Mouse (Mus musculus) embryonic fibroblast, embryonic 13.5 days (primary cell): ENCODE data around the gene Arv1.

Experiments
- CTCF ChIP-seq: IDR thresholded peaks from 2 replicates; pipeline ENCODE4 v1.5.1; 2011; ENCODE audit warnings: mild to moderate bottlenecking, control low read depth, low read length, moderate library complexity, borderline replicate concordance; ENCODE audit not compliant: insufficient read depth
- POLR2A ChIP-seq: IDR thresholded peaks from 2 replicates; pipeline ENCODE4 v1.6.1; 2011; ENCODE audit warnings: low read depth, mild to moderate bottlenecking, control low read depth, low read length, moderate library complexity

GRCm38 (mm10) chr8:124782431-124782830 lies 60.5 kb downstream of the Arv1 start:
- TF ChIP-seq CTCF: no peak
- no peak for TF ChIP-seq POLR2A
